Mouse (Mus musculus) T-helper 1 cell (primary cell): ENCODE data around the gene P2rx6.

Source experiments
- in situ Hi-C: fragments of 300-600 bp; cut with MboI, MseI; formaldehyde crosslinking; loops from one replicate; pipeline ENCODE4 v1.15.1; 2025; ENCODE audit warnings: high pct_unique_total_duplicates

P2rx6 gene

GRCm38 (mm10) chr16:17559396-17560027 lies 2.2 kb upstream of the P2rx6 start:
- in situ Hi-C loops = loop anchor here (5.0 kb wide), 1 partner anchor 58 kb away; the partner anchor contains the start of gene Smpd4

- in situ Hi-C loops = no loop called here
Measured at GRCm38 (mm10) chr16:17561128-17561750, 446 bp upstream of the P2rx6 start, which contains the start of gene Lrrc74b. Gene Lrrc74b, minus strand, starts transcription at chr16:17561247.

GRCm38 (mm10) chr16:17563580-17563979 lies 1.9 kb downstream of the P2rx6 start:
- in situ Hi-C loops = no loop called here

GRCm38 (mm10) chr16:17564221-17564620 lies 2.5 kb downstream of the P2rx6 start:
- in situ Hi-C loops = no loop called here

GRCm38 (mm10) chr16:17564771-17565170 lies 3.1 kb downstream of the P2rx6 start:
- in situ Hi-C loops = no loop called here

- in situ Hi-C loops = no loop called here
Measured at GRCm38 (mm10) chr16:17566186-17566585, 4.5 kb downstream of the P2rx6 start.

- in situ Hi-C loops = no loop called here
Measured at GRCm38 (mm10) chr16:17575870-17576824, 14.5 kb downstream of the P2rx6 start.

GRCm38 (mm10) chr16:17576825-17577215 lies 15.1 kb downstream of the P2rx6 start:
- in situ Hi-C loops = no loop called here

- in situ Hi-C loops = no loop called here
Measured at GRCm38 (mm10) chr16:17583064-17583463, 21.4 kb downstream of the P2rx6 start, which contains the start of gene Slc7a4. Gene Slc7a4, minus strand, starts transcription at chr16:17583214.

GRCm38 (mm10) chr16:17584555-17584954 lies 22.9 kb downstream of the P2rx6 start:
- in situ Hi-C loops = no loop called here

GRCm38 (mm10) chr16:17590731-17591130 lies 29.0 kb downstream of the P2rx6 start:
- in situ Hi-C loops = no loop called here

GRCm38 (mm10) chr16:17600944-17601562 lies 39.4 kb downstream of the P2rx6 start:
- in situ Hi-C loops = no loop called here

- in situ Hi-C loops = no loop called here
Measured at GRCm38 (mm10) chr16:17604941-17605340, 43.3 kb downstream of the P2rx6 start.

GRCm38 (mm10) chr16:17605684-17606083 lies 44.0 kb downstream of the P2rx6 start:
- in situ Hi-C loops = no loop called here

- in situ Hi-C loops = no loop called here
Measured at GRCm38 (mm10) chr16:17611383-17611782, 49.7 kb downstream of the P2rx6 start.

- in situ Hi-C loops = loop anchor here (5.0 kb wide), 1 partner anchor 57 kb away; no protein-coding TSS in a partner anchor
Measured at GRCm38 (mm10) chr16:17614740-17615139, 53.1 kb downstream of the P2rx6 start.

GRCm38 (mm10) chr16:17616212-17616611 lies 54.5 kb downstream of the P2rx6 start:
- in situ Hi-C loops = loop anchor here (5.0 kb wide), 1 partner anchor 59 kb away; no protein-coding TSS in a partner anchor

GRCm38 (mm10) chr16:17617922-17618565 lies 56.4 kb downstream of the P2rx6 start:
- in situ Hi-C loops = loop anchor here (5.0 kb wide), 1 partner anchor 61 kb away; no protein-coding TSS in a partner anchor

GRCm38 (mm10) chr16:17619198-17620105 lies 57.8 kb downstream of the P2rx6 start, which contains the start of gene Smpd4:
Gene Smpd4, plus strand, starts transcription at chr16:17619354.
- in situ Hi-C loops = loop anchor here (5.0 kb wide), 1 partner anchor 62 kb away; no protein-coding TSS in a partner anchor

GRCm38 (mm10) chr16:17621936-17622335 lies 60.3 kb downstream of the P2rx6 start:
- in situ Hi-C loops = no loop called here
